Mouse (Mus musculus): Measurements from ENCODE around the gene Tnfrsf14. TPM values are rescaled to one million over a fixed set of nuclear protein-coding genes. Genes with fewer than 3 reads are reported as not detected.

Gene Tnfrsf14
- 1 to 10 TPM; 2.7 to 3.7 TPM for total RNA-seq (2021)

DNA sequence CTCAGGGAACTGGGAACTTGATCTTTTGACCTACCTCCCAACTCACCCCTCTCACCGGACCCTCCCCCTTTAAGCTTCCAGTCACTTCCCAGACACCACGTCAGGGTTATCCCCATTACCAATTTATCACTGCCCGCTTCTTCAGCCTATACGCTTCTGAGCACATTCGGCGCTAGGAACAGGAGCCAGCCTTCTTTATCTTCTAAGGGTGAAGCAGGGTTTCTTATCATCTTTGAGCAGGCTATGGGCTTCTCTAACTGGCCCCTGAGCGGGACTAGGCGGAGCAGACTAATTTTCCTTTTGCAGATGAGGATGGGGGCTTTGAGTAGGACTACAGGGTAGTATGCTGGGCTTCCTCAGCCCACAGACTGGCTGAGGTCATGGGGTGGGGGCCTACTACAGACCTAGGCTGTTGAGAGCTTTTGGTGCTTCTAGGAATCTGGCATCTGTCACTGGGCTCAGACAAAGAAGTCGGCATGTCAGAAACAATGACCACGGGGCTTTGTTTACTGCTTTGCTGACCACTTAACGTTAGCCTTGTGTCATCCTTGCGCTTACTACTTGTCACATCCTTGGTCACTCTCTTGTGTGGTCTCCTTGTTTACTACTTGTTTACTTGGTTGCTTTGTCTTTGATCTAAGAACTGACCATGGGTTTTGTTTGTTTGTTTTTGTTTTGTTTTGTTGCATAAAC is at the start of gene Tnfrsf14:
Tnfrsf14 (minus strand) TSS at position 169 of the 693 bp plus-strand sequence.
- no peak for DNase-seq

DNA sequence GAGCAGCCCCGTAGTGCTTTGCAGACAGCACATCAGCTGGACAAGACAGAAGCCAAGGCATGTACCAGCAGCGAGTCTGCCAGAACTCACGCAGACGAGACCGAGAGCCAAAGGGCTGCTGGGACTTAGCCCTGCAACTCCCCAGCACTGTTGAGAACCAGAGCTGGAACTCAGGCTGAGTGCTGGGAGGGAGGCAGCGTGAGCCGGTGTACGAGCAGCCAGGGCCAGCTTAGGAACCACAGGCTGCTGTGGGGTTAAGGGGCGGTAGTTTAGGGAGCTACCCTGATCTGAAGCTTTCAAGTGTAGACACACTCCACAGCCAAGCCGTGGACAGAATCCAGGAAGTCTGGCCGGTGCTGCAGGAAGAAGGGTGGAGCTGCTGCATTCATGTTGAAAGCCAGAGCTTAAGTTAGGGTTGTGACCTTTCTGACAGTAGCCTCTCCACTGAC is 45.8 kb upstream of the Tnfrsf14 start:
- no peak for DNase-seq

DNA sequence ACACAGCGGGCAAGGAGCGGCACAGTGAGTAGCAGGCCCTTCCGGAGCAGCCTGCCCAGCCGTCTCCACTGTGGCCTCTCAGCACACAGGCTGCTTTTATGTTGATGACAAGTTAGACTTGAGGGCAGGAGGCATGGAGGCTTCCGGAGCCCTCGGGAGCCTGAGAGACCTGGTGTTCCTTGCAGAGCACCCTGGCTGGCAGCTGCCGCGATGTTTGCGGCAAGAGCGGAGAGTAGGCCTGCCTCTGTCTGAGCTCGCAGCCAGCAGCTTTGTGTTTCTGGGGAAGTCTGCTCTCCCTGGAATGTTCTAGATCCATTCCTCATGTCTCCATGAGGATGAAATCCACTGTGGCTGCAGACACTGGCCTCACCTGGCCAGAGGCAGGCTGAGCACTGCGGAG is 44.2 kb upstream of the Tnfrsf14 start:
- DNase-seq = no peak

DNA sequence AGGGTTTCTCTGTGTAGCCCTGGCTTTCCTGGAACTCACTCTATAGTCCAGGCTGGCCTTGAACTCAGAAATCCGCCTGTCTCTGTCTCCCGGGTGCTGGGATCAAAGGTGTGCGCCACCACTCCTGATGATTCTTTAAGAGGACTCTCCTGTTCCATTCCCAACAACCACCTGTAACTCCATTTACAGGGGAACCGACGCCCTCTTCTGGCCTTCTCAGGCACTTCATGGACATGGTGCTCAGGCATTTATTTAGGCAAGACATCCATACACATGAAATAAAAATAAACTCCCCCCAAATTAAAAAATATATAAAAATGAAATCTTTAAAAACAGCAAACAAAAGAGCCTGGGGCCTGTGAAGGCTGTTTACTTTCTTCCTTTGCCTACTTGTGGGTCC is 38.8 kb upstream of the Tnfrsf14 start:
- DNase-seq = peak; percentile 55

DNA sequence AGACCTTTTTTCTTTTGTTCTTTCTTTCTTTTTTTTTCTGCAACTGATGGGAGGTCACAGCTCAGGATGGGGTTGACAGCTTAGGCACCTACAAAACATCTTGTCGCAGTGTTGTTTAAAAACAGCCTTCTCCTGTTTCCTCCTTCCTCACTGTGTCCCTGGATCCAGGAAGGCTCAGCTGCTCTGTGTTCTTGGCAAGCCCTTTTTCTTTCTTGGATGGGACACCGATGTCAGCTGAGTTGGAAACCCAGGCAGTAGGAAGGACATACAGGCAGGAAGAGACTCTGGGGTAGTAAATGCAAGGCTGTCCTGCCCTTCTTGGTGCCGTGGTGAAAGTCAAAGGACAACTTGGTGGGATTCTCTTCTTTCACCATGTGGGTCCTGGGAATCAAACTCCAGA is 37.5 kb upstream of the Tnfrsf14 start:
- DNase-seq = no peak

DNA sequence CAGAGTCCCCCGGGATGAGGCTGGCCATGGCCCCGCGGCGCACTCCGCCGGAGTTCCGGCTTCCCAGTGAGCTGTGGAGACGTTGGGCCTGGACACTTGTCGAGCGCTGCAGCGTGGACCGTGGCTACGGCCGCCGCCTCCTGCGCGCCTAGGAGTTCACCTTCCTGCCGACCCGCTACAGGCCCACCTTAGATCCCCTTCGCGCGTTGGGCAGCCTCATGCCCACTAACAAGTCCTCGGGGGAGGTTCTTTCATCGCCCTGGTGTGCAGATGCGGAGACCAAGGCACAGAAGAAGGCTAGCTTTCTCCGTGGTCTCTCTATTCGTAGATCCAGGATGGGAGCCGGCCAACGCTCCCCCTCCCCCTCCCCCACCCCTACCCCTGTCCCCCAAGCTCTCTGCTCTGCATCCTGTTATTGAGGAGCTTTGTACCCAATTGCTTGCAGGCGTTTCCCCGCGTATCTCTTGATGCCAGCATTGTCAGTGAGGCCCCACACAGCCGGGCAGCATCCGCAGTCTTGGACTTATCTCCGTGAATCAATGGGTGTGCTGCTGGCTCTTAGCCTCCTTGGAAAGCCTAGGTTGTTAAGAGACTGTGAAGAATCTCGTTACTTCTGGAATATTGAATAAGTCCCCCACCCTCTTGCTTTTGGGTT is 36.3 kb upstream of the Tnfrsf14 start:
- no peak for DNase-seq

DNA sequence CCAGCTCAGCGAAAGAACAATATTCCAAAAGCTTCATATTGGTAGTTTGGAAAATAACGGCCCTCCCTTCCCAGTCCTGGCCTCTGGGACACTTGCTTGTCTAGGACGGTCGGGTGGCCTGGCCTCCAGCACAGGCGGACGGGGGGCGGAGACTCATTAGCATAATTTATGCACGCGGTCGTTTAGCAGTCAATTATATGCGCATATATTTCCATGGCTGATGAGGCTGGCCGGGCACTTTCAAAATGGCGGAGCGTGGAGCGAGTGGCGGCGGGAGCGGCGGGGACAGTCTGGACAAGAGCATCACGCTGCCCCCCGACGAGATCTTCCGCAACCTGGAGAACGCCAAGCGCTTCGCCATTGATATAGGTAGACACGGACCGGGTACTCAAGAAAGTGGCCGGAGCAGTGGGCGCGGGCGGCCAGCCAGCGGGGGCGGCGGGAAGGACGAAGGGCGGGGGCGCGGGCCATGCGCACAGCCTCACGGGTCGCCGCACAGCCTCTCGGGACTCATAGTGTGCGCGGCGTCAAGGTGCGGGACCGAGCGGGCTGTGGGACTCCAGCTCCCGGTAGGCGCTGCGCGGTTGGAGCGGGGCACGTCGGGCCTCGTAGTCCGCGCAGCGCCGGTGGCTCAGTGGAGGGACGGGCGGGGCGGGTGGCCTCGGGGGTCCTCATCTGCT is 35.7 kb upstream of the Tnfrsf14 start, which contains the start of gene Pank4:
Pank4 (plus strand) TSS at position 223 of the 680 bp plus-strand sequence.
- peak; percentile 91 for DNase-seq

DNA sequence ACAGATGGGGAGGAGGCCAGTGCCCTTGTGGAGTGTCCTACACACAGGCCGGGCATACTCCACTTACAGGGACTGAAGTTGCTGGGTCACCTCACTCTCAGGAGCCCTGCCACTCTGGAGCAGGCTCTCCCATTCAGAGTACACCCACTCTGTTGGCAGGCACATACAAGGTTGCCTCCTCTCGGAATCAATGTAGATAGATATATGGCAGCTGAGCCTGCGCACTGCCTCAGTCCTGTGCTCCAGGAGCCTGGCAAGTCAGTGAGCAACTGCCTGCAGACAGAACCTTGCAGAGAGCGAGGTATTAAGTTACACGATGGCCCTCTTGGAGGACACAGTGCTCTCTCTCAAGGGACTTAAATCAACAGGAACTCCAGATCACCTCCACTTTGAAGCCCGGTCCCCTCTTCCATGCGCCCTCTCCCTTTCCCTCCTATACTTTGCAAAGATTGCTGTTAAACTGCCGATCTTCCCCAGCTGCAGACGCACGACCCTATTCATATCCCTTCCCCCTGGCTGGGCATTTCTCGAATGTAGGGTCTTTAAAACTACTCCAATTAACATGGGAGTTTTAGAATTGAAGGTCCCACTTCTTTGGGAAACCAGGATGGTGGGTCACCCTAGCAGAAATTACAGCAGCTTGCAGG is 35.0 kb upstream of the Tnfrsf14 start:
- no peak for DNase-seq

DNA sequence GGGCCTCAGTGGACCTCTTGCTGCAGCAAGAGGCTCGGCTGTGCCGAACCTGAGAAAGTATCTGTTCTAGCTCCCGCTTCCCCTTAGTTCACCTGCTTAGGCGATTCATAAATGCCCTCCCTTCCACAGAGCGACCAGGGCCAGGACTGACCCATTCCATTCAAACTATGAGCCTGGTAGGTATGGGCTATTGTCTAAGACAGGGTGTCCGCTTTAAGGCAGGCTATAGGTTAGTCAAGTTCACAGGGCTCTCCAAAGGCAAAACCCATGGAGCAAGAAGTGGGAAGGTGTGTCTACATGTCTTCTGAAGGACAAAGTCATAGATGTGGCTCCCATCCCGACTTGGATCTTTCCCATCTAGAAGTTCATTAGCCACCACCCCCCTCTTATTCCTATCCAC is 34.3 kb upstream of the Tnfrsf14 start:
- no peak for DNase-seq

DNA sequence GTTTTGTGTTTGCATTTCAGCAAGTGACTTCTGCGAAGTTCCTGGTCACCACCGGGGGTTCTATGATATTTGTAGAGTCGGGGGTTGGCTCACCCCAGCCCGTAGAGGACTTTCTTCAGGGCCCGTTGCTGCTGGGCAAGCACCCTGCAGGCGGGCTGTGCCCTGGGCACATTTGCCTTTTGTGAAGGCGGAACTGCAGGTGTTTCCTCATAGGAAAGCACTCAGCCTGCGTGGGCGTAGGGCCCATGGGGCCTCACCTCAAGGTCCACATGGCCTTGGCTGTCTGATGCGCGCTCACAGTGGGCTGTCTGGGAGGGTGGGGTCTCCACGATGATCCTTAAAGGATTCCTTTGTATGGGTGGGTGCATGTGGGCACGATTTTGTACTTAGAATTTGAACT is 33.5 kb upstream of the Tnfrsf14 start:
- no peak for DNase-seq

DNA sequence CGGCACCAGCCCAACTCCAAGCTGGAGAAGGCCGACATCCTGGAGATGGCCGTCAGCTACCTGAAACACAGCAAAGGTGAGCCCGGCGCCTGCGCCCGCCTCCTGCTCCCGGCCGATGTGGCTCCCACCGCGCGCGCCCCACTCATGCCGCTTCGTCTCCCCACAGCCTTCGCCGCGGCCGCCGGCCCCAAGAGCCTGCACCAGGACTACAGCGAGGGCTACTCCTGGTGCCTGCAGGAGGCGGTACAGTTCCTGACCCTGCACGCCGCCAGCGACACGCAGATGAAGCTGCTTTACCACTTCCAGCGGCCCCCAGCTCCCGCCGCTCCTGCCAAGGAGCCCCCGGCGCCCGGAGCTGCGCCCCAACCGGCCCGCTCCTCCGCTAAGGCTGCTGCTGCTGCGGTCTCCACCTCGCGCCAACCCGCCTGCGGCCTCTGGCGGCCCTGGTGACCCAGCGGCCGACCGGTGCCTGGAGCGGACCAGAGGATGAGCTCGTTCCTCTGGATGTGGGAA is 32.9 kb upstream of the Tnfrsf14 start:
- peak; percentile 49 for DNase-seq

DNA sequence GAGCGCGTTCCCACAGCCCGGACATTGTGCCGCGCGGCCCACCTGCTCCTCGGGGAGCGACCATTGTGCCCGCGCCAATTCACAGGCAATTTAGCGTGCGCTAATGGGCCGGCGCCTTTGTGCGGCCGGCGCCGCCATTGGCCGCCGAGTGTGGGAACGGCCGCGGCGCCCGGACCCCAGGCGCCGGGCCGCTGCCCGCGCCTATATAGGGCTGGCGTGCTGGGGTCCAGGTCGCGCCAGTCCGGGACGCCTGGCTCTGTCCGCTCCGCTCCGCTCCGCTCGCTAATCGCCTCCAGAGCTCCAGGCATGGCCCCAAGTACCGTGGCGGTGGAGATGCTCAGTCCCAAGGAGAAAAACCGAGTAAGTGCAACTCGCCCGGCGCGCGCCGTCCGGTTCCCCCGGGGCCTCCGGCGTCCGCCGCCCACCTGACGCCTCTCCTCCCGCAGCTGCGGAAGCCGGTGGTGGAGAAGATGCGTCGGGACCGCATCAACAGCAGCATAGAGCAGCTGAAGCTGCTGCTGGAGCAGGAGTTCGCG is 32.4 kb upstream of the Tnfrsf14 start, which contains the start of gene Hes5:
Hes5 (plus strand) TSS at position 234 of the 536 bp plus-strand sequence.
- DNase-seq = no peak

DNA sequence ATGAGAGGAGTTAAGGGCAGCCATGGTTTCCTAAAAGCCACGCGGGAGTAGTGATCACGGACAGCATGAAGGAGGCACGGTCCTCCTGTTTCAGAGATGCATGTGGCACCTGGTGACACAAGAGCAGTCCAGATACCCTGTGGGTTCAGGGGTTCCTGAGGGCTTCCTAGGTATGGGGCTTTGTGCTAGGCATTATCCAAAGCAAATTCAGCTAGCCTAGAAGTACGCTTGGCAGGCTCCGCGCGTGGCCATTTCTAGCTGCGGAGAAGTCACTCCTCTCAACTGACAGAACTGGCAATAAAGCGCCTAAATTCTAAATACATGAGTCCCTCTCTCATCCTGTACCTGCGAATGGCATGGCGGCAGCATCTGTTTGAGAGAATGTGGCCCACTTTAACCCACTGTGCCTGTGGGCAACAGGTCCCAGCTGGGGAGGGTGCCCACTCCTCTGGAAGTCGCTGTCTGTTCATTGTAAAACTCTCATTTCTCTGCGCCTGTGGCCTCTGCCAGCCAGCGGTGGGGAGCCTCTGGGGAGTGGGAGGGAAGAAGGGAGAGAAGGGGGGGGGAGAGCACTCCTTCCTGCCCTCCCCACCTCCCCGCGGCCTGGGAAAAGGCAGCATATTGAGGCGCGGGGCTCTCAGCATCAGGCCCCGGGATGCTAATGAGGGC is 31.8 kb upstream of the Tnfrsf14 start:
- no peak for DNase-seq

DNA sequence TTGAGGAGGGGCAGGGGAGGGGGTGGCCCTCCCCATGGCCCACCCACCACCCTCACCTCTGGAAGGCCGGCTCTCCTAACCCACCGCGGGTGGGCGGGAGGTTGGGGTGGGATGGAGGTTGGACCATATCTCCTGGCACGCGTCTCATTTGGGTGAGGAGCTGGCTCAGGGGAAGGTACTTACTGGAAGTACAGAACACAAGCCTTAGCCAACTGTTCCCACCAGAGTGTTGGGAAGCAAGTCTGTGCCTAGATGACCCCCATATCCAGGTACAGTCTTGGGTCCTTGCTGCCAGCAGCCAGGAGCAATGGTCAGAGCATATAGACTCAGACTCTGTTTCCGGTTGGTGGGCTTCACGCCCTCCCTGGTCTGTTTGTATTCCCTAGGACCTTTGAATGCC is 30.3 kb upstream of the Tnfrsf14 start:
- DNase-seq = no peak

DNA sequence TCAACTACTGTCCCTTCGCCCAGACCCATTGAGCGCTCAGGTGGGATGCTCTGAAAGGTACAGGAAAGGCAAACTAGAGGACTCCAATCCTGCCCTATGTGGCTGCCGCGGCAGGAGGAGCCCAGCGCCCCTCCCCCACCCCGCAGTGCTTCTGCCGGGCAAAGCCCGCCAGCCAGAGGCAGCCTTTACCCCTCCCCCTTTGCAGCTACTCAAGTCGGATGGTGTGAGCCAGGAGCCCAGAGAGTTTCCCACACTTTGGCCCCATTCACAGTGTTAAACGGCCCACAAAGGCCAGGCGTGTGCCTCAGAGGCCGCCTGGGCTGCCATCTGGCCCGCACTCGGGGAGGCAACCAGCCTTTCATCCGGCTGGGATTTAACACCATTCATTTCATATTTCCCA is 29.8 kb upstream of the Tnfrsf14 start:
- peak; percentile 43 for DNase-seq

DNA sequence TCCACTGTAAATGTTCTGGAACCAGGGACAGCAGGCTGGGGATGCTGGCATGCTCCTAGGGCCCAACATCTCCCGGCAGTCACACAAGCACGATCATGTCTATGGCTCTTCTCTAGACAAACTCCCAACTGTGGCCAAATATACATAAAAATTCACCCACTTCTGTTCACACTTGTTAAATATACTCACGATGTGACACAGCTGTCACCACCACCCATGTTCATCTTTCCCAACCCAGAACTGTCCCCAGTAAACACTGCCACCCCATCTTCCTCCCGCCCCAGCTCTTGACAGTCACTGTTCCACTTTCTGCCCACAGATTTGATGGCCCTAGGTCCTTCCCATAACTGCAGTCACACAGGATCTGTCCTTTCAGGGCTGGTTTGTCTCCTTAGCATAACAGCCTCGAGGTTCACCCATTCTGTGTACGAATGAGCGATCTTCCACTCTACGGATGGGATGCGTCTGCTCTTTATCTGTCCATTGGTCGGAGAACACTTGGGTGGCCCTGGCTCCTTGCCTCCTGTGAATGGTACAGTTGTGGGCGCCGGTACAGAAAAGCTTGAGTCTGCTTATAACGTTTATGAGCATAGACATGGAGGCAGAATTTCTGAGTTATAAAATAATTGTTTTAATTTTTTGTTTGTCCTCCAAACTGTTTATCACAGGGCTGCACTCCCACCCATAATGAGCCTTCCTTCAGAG is 29.1 kb upstream of the Tnfrsf14 start:
- DNase-seq = no peak

DNA sequence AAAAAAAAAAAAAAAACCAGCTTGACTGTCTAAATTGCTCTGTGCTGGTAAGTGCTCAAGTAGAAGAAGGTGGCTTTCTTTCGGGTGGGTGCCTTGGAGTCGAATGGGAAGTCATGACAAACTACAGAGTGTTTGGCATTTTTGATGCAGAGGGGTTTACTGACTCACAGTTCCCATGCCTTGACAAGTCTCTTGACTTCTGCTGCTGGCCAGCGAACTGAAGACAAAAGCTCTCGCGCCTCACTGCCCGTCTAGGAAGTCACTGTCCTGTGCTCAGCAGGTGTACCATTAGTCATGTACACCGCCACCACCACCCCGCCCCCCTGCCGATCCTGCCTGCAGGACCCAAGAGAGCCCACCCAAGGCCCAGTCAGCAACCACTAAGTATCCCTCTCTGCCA is 28.2 kb upstream of the Tnfrsf14 start:
- DNase-seq = no peak

DNA sequence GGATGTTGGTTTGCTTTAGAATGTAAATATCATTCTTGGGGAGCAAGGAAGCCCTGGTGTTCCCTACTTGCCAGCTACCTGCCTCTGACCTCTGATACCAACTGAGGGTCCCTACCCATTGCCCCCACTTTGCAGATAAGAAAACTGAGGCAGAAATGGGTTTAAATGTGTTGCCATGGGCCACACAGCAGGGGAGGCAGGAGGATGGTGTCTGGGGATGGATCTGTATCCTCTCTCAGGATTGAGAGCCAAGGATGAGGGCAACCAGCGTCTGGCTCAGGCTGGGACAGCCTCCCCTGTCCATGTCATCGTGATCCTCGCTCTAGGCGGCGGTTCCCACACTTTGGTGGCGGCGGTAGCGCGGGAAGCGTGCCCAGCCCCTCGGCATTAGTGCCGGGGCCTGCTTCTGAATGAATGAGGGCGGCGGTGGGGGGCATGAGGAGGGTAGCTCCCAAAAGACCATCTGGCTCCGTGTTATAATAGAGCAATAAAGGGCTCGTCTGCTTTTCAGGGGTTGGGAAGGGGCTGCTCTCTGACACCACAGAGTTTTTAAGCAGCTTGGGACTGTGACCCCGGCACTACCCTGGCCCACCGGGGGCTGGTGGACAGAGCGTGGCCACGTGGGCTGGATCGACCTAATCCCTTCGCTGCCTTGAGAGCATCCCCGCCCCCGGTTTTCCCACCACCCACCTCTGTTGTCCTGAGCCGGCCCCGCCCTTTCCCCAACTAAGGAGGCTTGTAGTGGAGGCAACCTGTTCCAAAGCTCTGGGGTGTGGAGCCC is 24.3 kb upstream of the Tnfrsf14 start:
- no peak for DNase-seq

DNA sequence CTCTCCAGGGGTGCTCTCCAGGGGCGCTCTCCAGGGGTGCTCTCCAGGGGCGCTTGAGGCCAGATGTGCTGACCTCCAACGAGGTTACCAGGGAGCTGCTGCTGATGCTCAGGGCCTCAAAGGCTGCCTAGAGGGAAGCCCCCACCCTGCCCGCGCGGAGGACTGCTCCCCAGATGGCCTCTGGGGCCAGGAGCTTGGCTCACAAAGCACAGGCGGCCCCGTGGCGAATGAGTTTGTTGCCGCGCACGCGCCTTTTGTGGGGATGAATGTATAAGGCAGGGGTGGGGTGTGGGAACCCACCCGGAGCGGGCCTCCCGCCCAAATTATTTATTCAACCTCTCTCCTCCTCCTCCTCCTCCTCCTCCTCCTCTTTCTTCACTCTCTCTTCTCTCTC is 21.2 kb upstream of the Tnfrsf14 start:
- no peak for DNase-seq

DNA sequence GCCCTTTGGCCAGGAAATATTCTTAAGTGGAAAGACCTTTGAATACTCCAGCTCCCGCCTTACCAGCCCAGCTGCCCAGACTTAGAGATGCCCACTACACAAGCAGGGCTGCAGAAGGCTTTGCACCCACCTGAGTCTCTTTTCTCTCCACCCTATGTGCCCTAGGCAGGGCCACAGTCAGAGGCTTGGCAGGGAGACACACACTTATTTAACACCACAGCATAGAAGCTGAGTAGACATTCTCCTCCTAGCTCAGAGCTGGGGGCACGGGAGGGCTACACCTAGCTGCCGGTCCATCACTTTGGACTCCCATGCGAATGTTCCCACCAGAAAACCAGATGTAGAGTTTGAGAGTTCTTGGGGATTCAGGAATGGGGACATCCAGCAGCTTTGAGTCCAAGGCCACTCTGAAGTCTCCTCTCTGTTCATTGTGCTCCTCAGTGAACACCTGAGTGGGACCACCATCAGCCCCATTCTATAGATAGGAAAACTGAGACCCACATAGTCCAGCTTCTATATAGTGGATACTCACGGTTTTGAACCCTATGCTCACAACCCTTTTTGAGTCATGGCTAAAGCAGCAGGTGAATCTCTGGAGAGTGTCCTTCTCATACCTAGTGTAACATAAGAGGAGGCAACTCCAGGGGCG is 20.7 kb upstream of the Tnfrsf14 start:
- DNase-seq = no peak

All from heart, postnatal 4 days (tissue).